Mouse (Mus musculus) neural tube, embryonic 15.5 days (tissue): ENCODE data around the gene Tex9. TPM values are rescaled to one million over a fixed set of nuclear protein-coding genes. Genes with fewer than 3 reads are reported as not detected.
"Not testable (repeated sequence)": the region's sequence is repeated elsewhere in the genome, so short reads cannot be mapped to it uniquely, and the experiment has no call there.

Experiments
- ATAC-seq: fragments of 200-750 bp; cut with Nextera tagmentation; 2 replicates; pipeline ENCODE4 v1.8.0; 2017; ENCODE audit warnings: mild to moderate bottlenecking, moderate TSS enrichment, moderate library complexity; ENCODE audit not compliant: low FRiP score
- H3K27ac ChIP-seq: fragments of 300-500 bp; sonication (generic); replicated peaks from 2 replicates; pipeline ENCODE4 v1.5.1; 2015; ENCODE audit warnings: mild to moderate bottlenecking, inconsistent platforms
- H3K27me3 ChIP-seq: fragments of 300-500 bp; sonication (generic); replicated peaks from 2 replicates; pipeline ENCODE4 v1.6.1; 2015; ENCODE audit warnings: inconsistent platforms
- H3K36me3 ChIP-seq: fragments of 300-500 bp; sonication (generic); 2 replicates; pipeline ENCODE4 v1.6.1; 2015; ENCODE audit warnings: inconsistent platforms
- H3K4me1 ChIP-seq: fragments of 300-500 bp; sonication (generic); 2 replicates; pipeline ENCODE4 v1.6.1; 2015; ENCODE audit warnings: inconsistent platforms
- H3K4me2 ChIP-seq: fragments of 300-500 bp; sonication (generic); 2 replicates; pipeline ENCODE4 v1.6.1; 2015; ENCODE audit warnings: inconsistent platforms, mild to moderate bottlenecking, moderate library complexity
- H3K4me3 ChIP-seq: fragments of 300-500 bp; sonication (generic); replicated peaks from 2 replicates; pipeline ENCODE4 v1.5.1; 2015; ENCODE audit warnings: mild to moderate bottlenecking, inconsistent platforms
- H3K9ac ChIP-seq: fragments of 300-500 bp; sonication (generic); replicated peaks from 2 replicates; pipeline ENCODE4 v1.6.1; 2015; ENCODE audit warnings: mild to moderate bottlenecking, inconsistent platforms
- H3K9me3 ChIP-seq: fragments of 300-500 bp; sonication (generic); replicated peaks from 2 replicates; pipeline ENCODE4 v1.6.1; 2016; ENCODE audit warnings: inconsistent platforms
- WGBS: fragments of 180-500 bp; shearing (Covaris S2); methylation state at CpG from one replicate; pipeline ENCODE4 v1.1.7; 2015; ENCODE audit warnings: mixed read lengths; 5-methylcytosine and 5-hydroxymethylcytosine counted together
- polyA plus RNA-seq: library from polyadenylated mRNA; unstranded; fragments of >200 nt; fragmentation: Nextera tagmentation; extraction: Ambion mirVana; gene quantifications from 2 replicates; pipeline ENCODE4 v1.2.1, GENCODE M21; 2015

The Tex9 gene
- polyA plus RNA-seq, 1 experiment from 2014 or later = 26.8 TPM

GRCm38 (mm10) chr9:72475511-72475910 is 16.5 kb downstream of the Tex9 start:
- Histone ChIP-seq H3K4me3 (no peak overlapping the region), H3K4me2 (no peak overlapping the region), H3K36me3 (peaks cover 33% of the 10 kb centered on the region; the same call in 1 of the 2 replicates), H3K27me3 (no peaks in the 10 kb centered on the region), H3K9ac (no peak overlapping the region), H3K4me1 (no peaks in the 10 kb centered on the region), H3K27ac (no peak overlapping the region), H3K9me3 (no peaks in the 10 kb centered on the region)
- ATAC-seq = no peak
- 81% methylated on average over 9 of the region's 9 CpGs for WGBS

- H3K9ac ChIP-seq = no peak overlapping the region
- H3K27ac ChIP-seq = no peak overlapping the region
- no peaks in the 10 kb centered on the region for H3K4me1 ChIP-seq
- no peak for ATAC-seq
- H3K9me3 ChIP-seq = no peaks in the 10 kb centered on the region
- no peak overlapping the region for H3K4me2 ChIP-seq
- WGBS = 100% methylated on average over 1 of the region's 1 CpGs
- H3K4me3 ChIP-seq = no peak overlapping the region
- peaks cover 15% of the 10 kb centered on the region; the same call in 1 of the 2 replicates for H3K36me3 ChIP-seq
- no peaks in the 10 kb centered on the region for H3K27me3 ChIP-seq
These were observed 22.2 kb downstream of the Tex9 start for GRCm38 (mm10) chr9:72469851-72470250.

- H3K4me2 ChIP-seq = no peak overlapping the region
- H3K36me3 ChIP-seq = peaks cover 15% of the 10 kb centered on the region; the same call in 1 of the 2 replicates
- H3K27ac ChIP-seq = no peak overlapping the region
- 95% methylated on average over 10 of the region's 10 CpGs for WGBS
- ATAC-seq = no peak
- H3K4me3 ChIP-seq = no peak overlapping the region
- no peaks in the 10 kb centered on the region for H3K9me3 ChIP-seq
- H3K9ac ChIP-seq = no peak overlapping the region
- no peaks in the 10 kb centered on the region for H3K4me1 ChIP-seq
- H3K27me3 ChIP-seq = no peaks in the 10 kb centered on the region
These were observed 23.4 kb downstream of the Tex9 start for GRCm38 (mm10) chr9:72468616-72469015.

GRCm38 (mm10) chr9:72467551-72468407 is 24.2 kb downstream of the Tex9 start:
- no peak overlapping the region for H3K27ac ChIP-seq
- H3K36me3 ChIP-seq = peaks cover 10% of the 10 kb centered on the region; the same call in 1 of the 2 replicates
- no peak for ATAC-seq
- H3K4me1 ChIP-seq = no peaks in the 10 kb centered on the region
- H3K4me3 ChIP-seq = no peak overlapping the region
- no peaks in the 10 kb centered on the region for H3K9me3 ChIP-seq
- no peak overlapping the region for H3K4me2 ChIP-seq
- no peak overlapping the region for H3K9ac ChIP-seq
- WGBS = 69% methylated on average over 11 of the region's 11 CpGs
- H3K27me3 ChIP-seq = no peaks in the 10 kb centered on the region

GRCm38 (mm10) chr9:72465754-72466181 is 26.2 kb downstream of the Tex9 start:
- no peak for ATAC-seq
- H3K9me3 ChIP-seq = no peaks in the 10 kb centered on the region
- WGBS = 91% methylated on average over 4 of the region's 4 CpGs

GRCm38 (mm10) chr9:72464806-72465205 is 27.2 kb downstream of the Tex9 start:
- H3K36me3 ChIP-seq = peaks cover 4% of the 10 kb centered on the region; the same call in 1 of the 2 replicates
- no peak for ATAC-seq
- WGBS = 60% methylated on average over 1 of the region's 1 CpGs
- no peaks in the 10 kb centered on the region for H3K9me3 ChIP-seq
- no peak overlapping the region for H3K9ac ChIP-seq
- H3K27me3 ChIP-seq = no peaks in the 10 kb centered on the region
- H3K27ac ChIP-seq = no peak overlapping the region
- no peaks in the 10 kb centered on the region for H3K4me1 ChIP-seq
- H3K4me3 ChIP-seq = no peak overlapping the region
- no peak overlapping the region for H3K4me2 ChIP-seq

More at GRCm38 (mm10) chr9:72465754-72466181, 26.2 kb downstream of the Tex9 start:
- H3K4me3 ChIP-seq = no peak overlapping the region
- no peaks in the 10 kb centered on the region for H3K27me3 ChIP-seq
- no peak overlapping the region for H3K4me2 ChIP-seq
- H3K36me3 ChIP-seq = peaks cover 3% of the 10 kb centered on the region; the same call in 1 of the 2 replicates
- no peaks in the 10 kb centered on the region for H3K4me1 ChIP-seq
- H3K9ac ChIP-seq = no peak overlapping the region
- H3K27ac ChIP-seq = no peak overlapping the region

- no peak overlapping the region for H3K27ac ChIP-seq
- ATAC-seq = no peak
- H3K4me1 ChIP-seq = no peaks in the 10 kb centered on the region
- H3K36me3 ChIP-seq = peaks cover 4% of the 10 kb centered on the region; the same call in 1 of the 2 replicates
- H3K9me3 ChIP-seq = no peaks in the 10 kb centered on the region
- no peak overlapping the region for H3K9ac ChIP-seq
- 96% methylated on average over 2 of the region's 2 CpGs for WGBS
- H3K4me2 ChIP-seq = no peak overlapping the region
- no peak overlapping the region for H3K4me3 ChIP-seq
- H3K27me3 ChIP-seq = no peaks in the 10 kb centered on the region
These were observed 29.6 kb downstream of the Tex9 start for GRCm38 (mm10) chr9:72462427-72462826.

- peaks cover 4% of the 10 kb centered on the region; the same call in 1 of the 2 replicates for H3K36me3 ChIP-seq
- no peaks in the 10 kb centered on the region for H3K9me3 ChIP-seq
- WGBS = 80% methylated on average over 3 of the region's 3 CpGs
- H3K9ac ChIP-seq = no peak overlapping the region
- H3K4me1 ChIP-seq = no peaks in the 10 kb centered on the region
- no peak overlapping the region for H3K4me2 ChIP-seq
- H3K27ac ChIP-seq = no peak overlapping the region
- H3K4me3 ChIP-seq = no peak overlapping the region
- no peak for ATAC-seq
- H3K27me3 ChIP-seq = no peaks in the 10 kb centered on the region
These were observed 31.2 kb downstream of the Tex9 start for GRCm38 (mm10) chr9:72460767-72461166.

- no peak for ATAC-seq
- no peak overlapping the region for H3K9ac ChIP-seq
- H3K27me3 ChIP-seq = no peaks in the 10 kb centered on the region
- H3K36me3 ChIP-seq = peaks cover 4% of the 10 kb centered on the region; the same call in 1 of the 2 replicates
- no peaks in the 10 kb centered on the region for H3K4me1 ChIP-seq
- WGBS = 89% methylated on average over 3 of the region's 3 CpGs
- no peak overlapping the region for H3K4me2 ChIP-seq
- no peaks in the 10 kb centered on the region for H3K9me3 ChIP-seq
- H3K4me3 ChIP-seq = no peak overlapping the region
- no peak overlapping the region for H3K27ac ChIP-seq
These were observed 32.3 kb downstream of the Tex9 start for GRCm38 (mm10) chr9:72459703-72460102.

- no peaks in the 10 kb centered on the region for H3K9me3 ChIP-seq
These were observed 33.8 kb downstream of the Tex9 start for GRCm38 (mm10) chr9:72458233-72458632.

GRCm38 (mm10) chr9:72456374-72456773 is 35.6 kb downstream of the Tex9 start:
- 39% methylated on average over 1 of the region's 1 CpGs for WGBS
- Histone ChIP-seq H3K27ac (no peak overlapping the region), H3K36me3 (peaks cover 4% of the 10 kb centered on the region; the same call in 1 of the 2 replicates), H3K27me3 (no peaks in the 10 kb centered on the region), H3K9ac (no peak overlapping the region), H3K9me3 (no peaks in the 10 kb centered on the region), H3K4me3 (no peak overlapping the region), H3K4me1 (no peaks in the 10 kb centered on the region), H3K4me2 (no peak overlapping the region)
- no peak for ATAC-seq

More at GRCm38 (mm10) chr9:72458233-72458632, 33.8 kb downstream of the Tex9 start:
- Histone ChIP-seq H3K9ac (no peak overlapping the region), H3K4me1 (no peaks in the 10 kb centered on the region), H3K4me3 (no peak overlapping the region), H3K36me3 (peaks cover 4% of the 10 kb centered on the region; the same call in 1 of the 2 replicates), H3K27ac (no peak overlapping the region), H3K4me2 (no peak overlapping the region), H3K27me3 (no peaks in the 10 kb centered on the region)
- WGBS = 21% methylated on average over 5 of the region's 5 CpGs
- peak; percentile 81; the same call in 1 of the 2 replicates for ATAC-seq

GRCm38 (mm10) chr9:72454281-72454680 is 37.7 kb downstream of the Tex9 start:
- H3K4me3 ChIP-seq, H3K9me3 ChIP-seq, H3K27ac ChIP-seq, H3K9ac ChIP-seq, H3K4me1 ChIP-seq, H3K4me2 ChIP-seq, H3K36me3 ChIP-seq, H3K27me3 ChIP-seq, ATAC-seq: not testable (repeated sequence)
